Mouse (Mus musculus) urinary bladder, postnatal 4 days (tissue): Measurements from ENCODE around the gene H3f3a.

Experiments
- DNase-seq, 2 experiments: peaks; one replicate each; pipeline ENCODE4 v3.0.0; 2021 to 2022; ENCODE audit warnings: low spot score in 2 of 2

Gene H3f3a

GRCm38 (mm10) chr1:180782906-180783579, 30.7 kb downstream of the H3f3a start:
- DNase-seq: no peak

GRCm38 (mm10) chr1:180781250-180781649, 32.5 kb downstream of the H3f3a start:
- no peak for DNase-seq

- no peak for DNase-seq
These were observed 33.5 kb downstream of the H3f3a start for GRCm38 (mm10) chr1:180780291-180780690.

GRCm38 (mm10) chr1:180778941-180779340, 34.8 kb downstream of the H3f3a start:
- peak in 1 of 2 experiments; percentile 30 for DNase-seq

GRCm38 (mm10) chr1:180778403-180778754, 35.4 kb downstream of the H3f3a start:
- DNase-seq: no peak

- peak; percentile 79 to 84 for DNase-seq
These were observed 35.9 kb downstream of the H3f3a start for GRCm38 (mm10) chr1:180777660-180778402.

GRCm38 (mm10) chr1:180777289-180777659, 36.5 kb downstream of the H3f3a start:
- no peak for DNase-seq

- no peak for DNase-seq
These were observed 37.2 kb downstream of the H3f3a start for GRCm38 (mm10) chr1:180776494-180776893.

GRCm38 (mm10) chr1:180775849-180776493, 37.8 kb downstream of the H3f3a start:
- DNase-seq: no peak

- DNase-seq: no peak
These were observed 38.4 kb downstream of the H3f3a start for GRCm38 (mm10) chr1:180775317-180775716.

- DNase-seq: no peak
These were observed 39.1 kb downstream of the H3f3a start for GRCm38 (mm10) chr1:180774664-180775063.

- no peak for DNase-seq
These were observed 41.5 kb downstream of the H3f3a start for GRCm38 (mm10) chr1:180772291-180772690.

GRCm38 (mm10) chr1:180771722-180772121, 42.0 kb downstream of the H3f3a start:
- DNase-seq: no peak

GRCm38 (mm10) chr1:180771306-180771705, 42.4 kb downstream of the H3f3a start:
- no peak for DNase-seq

- peak; percentile 73 to 79 for DNase-seq
These were observed 45.2 kb downstream of the H3f3a start for GRCm38 (mm10) chr1:180768334-180769168.

GRCm38 (mm10) chr1:180767541-180768333, 46.0 kb downstream of the H3f3a start:
- DNase-seq: no peak

GRCm38 (mm10) chr1:180766557-180766956, 47.2 kb downstream of the H3f3a start:
- no peak for DNase-seq

- no peak for DNase-seq
These were observed 48.4 kb downstream of the H3f3a start for GRCm38 (mm10) chr1:180765393-180765792.

- DNase-seq: peak; percentile 75 to 85
These were observed 49.9 kb downstream of the H3f3a start for GRCm38 (mm10) chr1:180763828-180764227.

GRCm38 (mm10) chr1:180763307-180763706, 50.4 kb downstream of the H3f3a start:
- no peak for DNase-seq

GRCm38 (mm10) chr1:180762679-180763078, 51.1 kb downstream of the H3f3a start:
- no peak for DNase-seq
